Comparison of ENCODE assay signal across 18 mouse cellular contexts in genomic region chr16:38192640-38193039, GRCm38 (mm10).
"Had no signal": no experiment of that assay in that cellular context is flagged by ENCODE, and none has a peak within 500 bp of the region (broad histone marks: within the 10 kb centered on the region; RNA-seq: fewer than 3 reads in every experiment).

No protein-coding gene starts in this region.

- H3K9me3 ChIP-seq: kidney, embryonic 15.5 days; liver, embryonic 13.5 days; neural tube, embryonic 13.5 days; stomach, embryonic 15.5 days had no signal

- H3K9ac ChIP-seq: kidney, embryonic 15.5 days; liver, embryonic 13.5 days; neural tube, embryonic 13.5 days; stomach, embryonic 15.5 days had no signal

- DNase-seq: kidney, adult 8-10 months; kidney, postnatal 10 days; kidney, postnatal 36 days; layer of hippocampus, postnatal 36 days; liver, embryonic 13.5 days; lung, adult 2 months; lung, postnatal 14 days; lung, postnatal 4 days; midbrain, embryonic 14.5 days; right cerebral cortex, postnatal 25 days; spleen, adult 18-20 months; thymus, adult 18-20 months; thymus, postnatal 36 days had no signal

- H3K4me1 ChIP-seq: kidney, embryonic 15.5 days; liver, embryonic 13.5 days; neural tube, embryonic 13.5 days; stomach, embryonic 15.5 days had no signal

- H3K27me3 ChIP-seq: kidney, embryonic 15.5 days; liver, embryonic 13.5 days; neural tube, embryonic 13.5 days; stomach, embryonic 15.5 days had no signal

- H3K4me3 ChIP-seq: kidney, embryonic 15.5 days; left cerebral cortex, adult 2 months; liver, embryonic 13.5 days; neural tube, embryonic 13.5 days; stomach, embryonic 15.5 days had no signal

- H3K27ac ChIP-seq: kidney, embryonic 15.5 days; left cerebral cortex, adult 2 months; liver, embryonic 13.5 days; neural tube, embryonic 13.5 days; stomach, embryonic 15.5 days had no signal

- H3K4me2 ChIP-seq: kidney, embryonic 15.5 days; liver, embryonic 13.5 days; midbrain, embryonic 11.5 days; neural tube, embryonic 13.5 days; stomach, embryonic 15.5 days had no signal
